Mouse (Mus musculus) retina, postnatal 1 day (tissue): ENCODE data around the gene Dmac2.

Experiments used
- DNase-seq: peaks from one replicate; pipeline ENCODE4 v3.0.0-alpha.2; 2012

Gene Dmac2

DNA sequence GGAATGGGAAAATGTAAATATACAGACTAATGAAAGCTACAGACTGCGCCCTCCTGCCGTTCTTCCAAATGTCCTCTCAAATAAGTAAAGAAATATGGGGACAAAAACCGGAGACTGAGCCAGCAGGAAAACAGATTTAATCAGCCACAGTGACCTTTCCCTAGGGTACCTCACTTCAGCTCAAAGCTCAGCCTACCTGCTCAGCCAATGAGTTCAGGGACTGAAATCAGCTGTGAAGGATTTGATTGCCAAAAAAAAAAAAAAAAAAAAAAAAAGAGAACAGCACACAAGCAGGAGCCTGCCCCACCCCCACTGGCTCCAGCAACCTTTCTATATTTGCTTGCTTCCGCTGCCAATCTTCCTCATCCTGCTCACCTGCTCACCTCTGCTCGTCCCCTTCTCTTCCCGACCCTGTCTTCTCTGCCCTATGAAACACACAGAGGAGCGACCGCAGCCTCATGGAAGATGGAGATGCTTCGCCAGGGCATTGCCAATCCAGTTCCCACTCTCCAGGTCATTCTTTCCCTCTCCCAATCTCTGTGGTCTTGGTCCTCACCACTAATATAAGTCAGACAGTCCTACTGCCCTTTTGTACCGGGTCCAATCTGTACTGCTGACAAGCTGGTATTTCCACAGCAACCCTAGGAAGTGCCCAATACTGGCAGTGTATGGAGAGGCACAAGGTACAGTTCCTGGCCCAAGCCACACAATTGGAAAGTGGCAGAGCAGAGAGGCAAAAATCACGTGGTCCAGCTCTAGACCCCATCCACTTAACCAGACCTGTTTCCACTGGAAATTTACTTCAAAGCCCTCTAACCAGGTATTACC, 36.6 kb downstream of the Dmac2 start:
- no peak for DNase-seq

DNA sequence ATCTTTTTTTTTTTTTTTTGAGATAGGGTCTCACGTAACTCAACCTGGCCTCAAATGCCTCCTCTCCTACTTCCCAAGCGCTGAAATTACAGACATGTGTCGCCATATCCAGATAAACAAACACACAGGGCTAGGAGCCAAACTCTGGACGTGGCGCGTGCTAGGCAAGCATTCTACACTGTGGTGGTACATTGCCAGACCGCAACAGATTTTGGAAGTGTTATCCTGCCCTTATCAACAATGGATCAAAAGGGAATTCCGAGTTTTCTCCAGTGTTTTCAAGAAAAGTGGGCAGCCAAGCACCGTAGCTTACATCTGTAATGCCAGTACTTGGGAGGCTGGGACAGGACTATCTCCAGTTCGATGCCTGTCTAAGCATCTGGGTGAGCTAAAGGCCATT, 38.6 kb downstream of the Dmac2 start:
- no peak for DNase-seq

DNA sequence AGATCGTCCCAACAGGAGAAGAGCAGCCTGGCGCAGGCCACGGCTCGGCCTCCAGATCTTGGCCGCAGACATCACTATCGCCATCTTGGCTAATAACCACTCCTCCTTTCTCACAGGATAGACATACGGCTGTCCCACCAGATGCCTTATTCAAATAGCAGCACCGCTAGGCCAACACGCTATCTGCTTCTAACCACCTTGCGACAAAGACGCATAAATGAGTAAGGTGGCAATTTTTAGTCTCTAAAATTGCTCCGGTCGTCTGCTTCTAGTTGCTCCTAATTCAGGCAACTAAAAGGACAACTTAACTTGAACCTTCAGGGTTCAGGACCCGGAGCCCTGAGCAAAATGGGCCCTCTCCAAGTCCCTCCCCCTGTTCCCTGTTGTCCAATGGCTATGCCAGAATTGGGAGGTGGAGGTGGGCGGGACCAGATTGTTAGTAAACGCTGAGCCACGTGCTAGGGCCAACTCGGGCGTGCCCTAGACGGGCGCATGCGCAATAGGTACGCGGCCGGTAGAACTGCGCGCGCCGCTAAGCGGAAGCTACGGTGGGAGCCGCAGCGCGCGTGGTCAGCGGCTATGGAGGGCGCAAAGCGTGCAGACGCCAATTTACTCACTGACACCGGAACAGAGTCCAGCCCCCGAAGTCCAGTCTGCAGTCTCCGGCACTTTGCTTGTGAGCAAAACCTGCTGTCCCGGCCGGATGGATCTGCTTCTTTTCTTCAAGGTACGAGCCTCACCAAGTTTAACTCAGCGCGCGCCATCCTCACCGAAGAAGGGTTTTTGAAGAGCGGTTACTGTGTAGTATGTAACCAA, 39.7 kb downstream of the Dmac2 start, which contains the start of the genes Bckdha and Exosc5:
Gene Bckdha (minus strand): TSS at position 325 of the 816 bp plus-strand sequence.
Gene Exosc5 (plus strand): TSS at position 508 of the 816 bp plus-strand sequence.
- peak; percentile 100 for DNase-seq

DNA sequence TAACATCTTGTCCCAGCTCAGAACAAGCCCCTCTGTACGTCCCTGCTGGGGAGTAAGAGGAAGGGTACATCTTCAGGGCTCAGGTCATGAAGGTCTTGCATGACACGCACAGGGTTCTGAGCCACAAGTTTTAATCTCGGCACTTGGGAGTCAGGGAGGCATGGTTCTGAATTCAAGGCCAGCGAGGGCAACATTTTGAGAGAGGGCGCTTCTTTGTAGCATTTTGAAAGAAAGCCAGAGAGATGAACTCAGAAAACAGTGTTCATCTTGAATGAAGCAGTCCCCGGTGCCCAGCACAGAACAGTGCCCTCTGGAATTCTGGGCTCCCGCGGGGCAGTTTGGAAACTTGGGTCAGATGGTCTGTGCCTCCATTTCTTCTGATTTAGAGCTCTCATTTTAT, 47.2 kb downstream of the Dmac2 start:
- no peak for DNase-seq

DNA sequence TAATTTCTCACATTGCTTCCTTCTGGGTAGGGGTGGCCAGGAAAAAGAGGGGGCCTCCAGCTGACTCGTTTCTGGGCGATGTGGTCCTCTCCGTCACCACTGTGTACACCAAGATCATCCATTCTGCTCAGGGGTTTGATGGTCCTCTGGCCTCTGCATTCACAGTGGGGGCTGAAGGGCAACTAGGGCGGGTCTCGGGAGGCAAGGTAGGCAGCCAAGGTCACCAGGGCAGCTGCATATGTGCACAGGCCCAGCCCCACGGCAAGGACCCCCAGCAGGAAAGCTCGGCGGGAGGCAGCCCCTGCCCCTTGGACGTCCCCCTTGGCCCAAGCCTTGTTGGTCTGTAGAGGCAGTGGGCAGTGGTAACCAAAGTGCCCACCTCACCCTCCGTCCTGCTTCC, 49.9 kb downstream of the Dmac2 start:
- DNase-seq: no peak

DNA sequence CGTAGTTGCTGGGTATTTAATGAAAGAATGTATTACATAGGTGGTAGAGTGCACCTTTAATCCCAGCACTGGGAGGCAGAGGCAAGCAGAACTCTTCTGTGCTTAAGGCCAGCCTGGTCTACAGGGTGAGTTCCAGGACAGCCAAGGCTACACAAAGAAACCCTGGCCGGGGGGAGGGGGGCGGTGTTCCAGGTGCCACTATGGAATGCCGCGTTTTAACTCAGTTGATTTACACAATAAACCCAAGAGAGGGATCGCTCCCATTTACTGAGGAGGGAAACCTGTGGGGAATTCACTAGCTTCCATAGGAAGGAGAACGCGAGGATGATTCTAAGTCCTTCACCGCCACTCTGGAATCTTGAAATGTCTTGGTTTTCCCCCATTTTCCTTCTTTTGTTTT, 50.4 kb downstream of the Dmac2 start:
- no peak for DNase-seq

DNA sequence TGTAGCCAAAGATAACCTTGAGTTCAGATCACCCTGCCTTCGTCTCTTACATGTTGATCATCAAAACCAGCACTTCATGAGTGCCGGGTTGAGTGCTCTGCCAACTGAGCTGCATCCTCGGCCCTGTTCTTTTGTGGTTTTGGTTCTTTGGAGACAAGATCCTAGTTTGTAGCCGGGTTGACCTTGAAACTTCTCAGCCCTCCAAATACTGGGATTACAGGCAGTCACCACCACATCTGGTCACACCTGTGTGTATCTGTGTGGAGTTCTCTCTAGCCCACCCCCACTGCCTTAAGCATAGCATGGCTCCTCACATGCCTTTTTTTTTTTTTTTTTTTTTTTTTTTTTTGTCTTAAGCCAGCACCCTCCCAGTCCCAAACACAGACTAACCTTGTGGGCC, 50.9 kb downstream of the Dmac2 start:
- no peak for DNase-seq

DNA sequence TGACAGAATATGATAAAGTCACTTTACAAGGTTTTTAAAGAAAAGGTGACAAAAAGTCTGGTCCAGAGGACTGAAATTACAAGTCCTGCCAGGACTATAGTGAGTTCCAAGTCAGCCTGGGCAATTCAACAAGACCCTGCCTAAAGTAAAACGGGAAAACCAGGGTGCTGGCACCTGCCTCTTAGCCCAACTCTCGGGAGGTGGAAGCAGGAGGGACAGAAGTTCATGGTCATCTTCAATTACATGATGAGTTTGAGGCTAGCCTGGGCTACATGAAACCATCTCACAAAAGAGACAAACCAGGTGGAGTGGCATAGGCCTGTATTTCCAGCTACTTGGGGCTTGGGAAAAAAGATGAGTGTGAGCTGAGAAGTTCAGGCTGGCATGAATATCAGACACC, 52.5 kb downstream of the Dmac2 start:
- DNase-seq: no peak

DNA sequence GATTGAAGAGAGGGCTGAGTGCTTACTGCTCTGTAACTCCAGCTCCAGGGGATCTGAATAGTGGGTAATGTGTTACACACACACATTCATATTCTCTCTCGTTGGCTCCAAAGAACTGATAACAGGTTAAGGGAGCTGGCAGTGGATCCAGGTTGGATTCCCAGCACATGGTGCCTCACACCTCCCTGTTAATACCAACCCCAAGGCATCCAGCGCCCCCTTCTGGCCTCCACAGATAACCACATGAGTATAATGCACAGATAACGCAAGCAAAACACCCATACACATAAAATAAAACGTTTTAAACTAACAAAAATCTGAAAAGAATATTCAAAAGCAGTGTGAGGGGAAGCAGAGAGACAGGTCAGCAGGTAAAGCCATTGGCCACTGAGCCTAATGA, 53.2 kb downstream of the Dmac2 start:
- no peak for DNase-seq

DNA sequence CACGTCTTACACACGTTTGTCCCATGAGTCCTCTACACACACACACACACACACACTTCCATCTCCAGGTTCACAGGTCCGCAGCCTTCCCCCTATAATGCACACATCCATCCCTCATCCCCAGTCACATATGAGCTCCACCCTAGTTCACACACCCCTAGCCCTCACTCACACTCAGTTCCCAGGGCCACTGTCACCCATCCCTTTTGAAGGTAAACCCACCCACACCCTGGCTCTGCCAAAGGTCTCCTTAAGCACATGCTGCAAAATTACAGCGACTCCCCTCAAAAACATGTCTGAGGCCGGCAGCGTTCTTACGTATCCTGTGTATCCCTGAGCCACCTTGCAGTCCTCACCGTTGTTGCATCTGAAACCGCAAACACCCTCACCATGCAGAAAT, 55.1 kb downstream of the Dmac2 start:
- no peak for DNase-seq

DNA sequence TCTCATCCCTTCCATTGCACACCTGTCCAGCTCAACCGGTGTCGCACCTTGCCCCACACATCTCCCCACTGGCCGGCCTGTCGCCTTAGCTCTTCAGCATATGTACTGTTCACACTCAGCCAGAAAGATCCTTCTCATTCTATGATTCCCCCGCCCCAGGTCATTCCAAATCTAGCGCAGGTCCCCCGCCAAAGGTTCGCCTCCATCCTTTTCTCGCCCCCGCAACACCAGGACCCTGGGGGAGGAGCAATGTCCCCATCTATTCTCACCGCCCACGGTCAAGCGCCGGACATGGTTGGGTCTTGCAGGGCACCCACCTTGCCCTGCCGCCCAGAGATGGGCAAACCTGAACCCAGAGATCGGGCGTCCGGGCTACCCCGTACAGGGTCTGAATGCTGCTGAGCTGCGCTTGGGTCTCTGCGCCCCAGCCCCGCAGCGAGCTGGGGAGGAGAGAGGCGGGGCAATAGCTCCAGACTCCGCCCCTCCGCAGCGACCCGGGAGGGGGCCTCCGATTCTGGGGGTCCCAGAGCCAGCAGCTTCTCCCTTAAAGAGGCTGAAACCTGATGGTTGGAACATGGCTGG, 55.6 kb downstream of the Dmac2 start, which contains the start of gene Tmem91:
Gene Tmem91 (minus strand): TSS at position 448 of the 582 bp plus-strand sequence.
- peak; percentile 11 for DNase-seq
